In genomic region chr3:23937299-23937698, GRCm38 (mm10) we compare ENCODE assay signal across 14 mouse cellular contexts.
A peak's percentile ranks its signal among the peaks of the same experiment; 100 is the strongest.
DNase-seq lines count a peak whose midpoint lies in the region; ATAC-seq and TF ChIP-seq lines count a peak whose summit lies in the region.
"Had no signal": no experiment of that assay in that cellular context is flagged by ENCODE, and none has a peak within 500 bp of the region (broad histone marks: within the 10 kb centered on the region; RNA-seq: fewer than 3 reads in every experiment).

No protein-coding gene starts in this region.

- H3K4me2 ChIP-seq in heart, embryonic 16.5 days (ENCODE audit: low read depth, low read length): 0 out of 2 replicates have a peak overlapping the region, but pooled peaks have one; percentile 7
- no peak overlapping the region for H3K4me2 ChIP-seq in forebrain, embryonic 15.5 days (replicated peaks)
- H3K4me2 ChIP-seq: limb, embryonic 12.5 days; midbrain, embryonic 12.5 days had no signal

- TF ChIP-seq POLR2A in heart, adult 2 months (IDR thresholded peaks at IDR 0.05; ENCODE audit: insufficient read depth, low read depth, low read length): no peak
- TF ChIP-seq POLR2A in brain, embryonic 14.5 days (IDR thresholded peaks at IDR 0.05; ENCODE audit: borderline replicate concordance, extremely low read depth, insufficient read depth, insufficient read length, poor library complexity, severe bottlenecking): no peak

- no peaks in the 10 kb centered on the region for H3K4me1 ChIP-seq in heart, embryonic 16.5 days (ENCODE audit: control insufficient read depth, insufficient read depth, low read length)
- no peaks in the 10 kb centered on the region for H3K4me1 ChIP-seq in heart, adult 2 months (ENCODE audit: control insufficient read depth, insufficient read depth, low read length)
- no peaks in the 10 kb centered on the region for H3K4me1 ChIP-seq in forebrain, embryonic 15.5 days
- H3K4me1 ChIP-seq: limb, embryonic 12.5 days; midbrain, embryonic 12.5 days had no signal

- H3K36me3 ChIP-seq in heart, embryonic 16.5 days (ENCODE audit: control insufficient read depth, insufficient read depth): no peaks in the 10 kb centered on the region
- no peaks in the 10 kb centered on the region for H3K36me3 ChIP-seq in heart, adult 2 months (ENCODE audit: control insufficient read depth, insufficient read depth, low read length)
- no peaks in the 10 kb centered on the region for H3K36me3 ChIP-seq in forebrain, embryonic 15.5 days
- H3K36me3 ChIP-seq: limb, embryonic 12.5 days; midbrain, embryonic 12.5 days had no signal

- 60% methylated on average over 5 of the region's 5 CpGs for WGBS in heart, embryonic 16.5 days
- WGBS in heart, adult 2 months: 60% methylated on average over 5 of the region's 5 CpGs
- 33% methylated on average over 5 of the region's 5 CpGs for WGBS in forebrain, embryonic 15.5 days

- H3K27ac ChIP-seq in heart, embryonic 16.5 days (ENCODE audit: low read length): no peak overlapping the region
- no peak overlapping the region for H3K27ac ChIP-seq in heart, adult 2 months
- H3K27ac ChIP-seq in forebrain, embryonic 15.5 days (replicated peaks): no peak overlapping the region
- H3K27ac ChIP-seq: limb, embryonic 12.5 days; midbrain, embryonic 12.5 days had no signal

- no peak overlapping the region for H3K4me3 ChIP-seq in heart, embryonic 16.5 days (ENCODE audit: low read length)
- no peak overlapping the region for H3K4me3 ChIP-seq in heart, adult 2 months
- H3K4me3 ChIP-seq in forebrain, embryonic 15.5 days: no peak overlapping the region
- H3K4me3 ChIP-seq: limb, embryonic 12.5 days; midbrain, embryonic 12.5 days had no signal

- no peak overlapping the region for H3K9ac ChIP-seq in heart, embryonic 16.5 days (ENCODE audit: low read length)
- no peak overlapping the region for H3K9ac ChIP-seq in heart, adult 2 months (ENCODE audit: low read depth, low read length)
- no peak overlapping the region for H3K9ac ChIP-seq in forebrain, embryonic 15.5 days (replicated peaks)
- H3K9ac ChIP-seq: limb, embryonic 12.5 days; midbrain, embryonic 12.5 days had no signal

- H3K9me3 ChIP-seq in heart, embryonic 16.5 days (replicated peaks; ENCODE audit: control insufficient read depth, low read length): no peaks in the 10 kb centered on the region
- H3K9me3 ChIP-seq in forebrain, embryonic 15.5 days: no peaks in the 10 kb centered on the region
- H3K9me3 ChIP-seq: limb, embryonic 12.5 days; midbrain, embryonic 12.5 days had no signal

- H3K79me2 ChIP-seq in heart, adult 2 months (replicated peaks; ENCODE audit: control insufficient read depth, insufficient read depth, low read length): no peaks in the 10 kb centered on the region

- intact Hi-C loops in heart, adult 2 months (cut with DNase I): no loop called here

- no peak for ATAC-seq in heart, embryonic 16.5 days (replicated peaks; ENCODE audit: extremely low read depth, insufficient read depth, low FRiP score)
- peak; percentile 58 for ATAC-seq in forebrain, embryonic 15.5 days (replicated peaks)

- no peak for TF ChIP-seq EP300 in heart, adult 2 months (IDR thresholded peaks at IDR 0.05; ENCODE audit: insufficient read depth, low read depth, low read length)

- DNase-seq in heart, adult 2 months: no peak
- DNase-seq in brain, embryonic 14.5 days (ENCODE audit: low read depth): peak; percentile 84
- peak; percentile 14 for DNase-seq in kidney, postnatal 10 days
- DNase-seq in left cerebral cortex, adult 9 months (ENCODE audit: low spot score in 2 of 2): no peak
- no peak for DNase-seq in spleen, adult 12 weeks (ENCODE audit: low spot score)
- no peak for DNase-seq in spleen, postnatal 36 days (ENCODE audit: low spot score in 2 of 2)
- DNase-seq: adrenal gland, adult 8-10 months; cerebellum, postnatal 25 days; right cerebral cortex, postnatal 14 days; thymus, postnatal 36 days had no signal

- H3K27me3 ChIP-seq in heart, embryonic 16.5 days (ENCODE audit: control insufficient read depth, insufficient read depth, low read length): no peaks in the 10 kb centered on the region
- no peaks in the 10 kb centered on the region for H3K27me3 ChIP-seq in heart, adult 2 months (ENCODE audit: control insufficient read depth, insufficient read depth, low read length)
- H3K27me3 ChIP-seq in forebrain, embryonic 15.5 days: no peaks in the 10 kb centered on the region
- H3K27me3 ChIP-seq: limb, embryonic 12.5 days; midbrain, embryonic 12.5 days had no signal

- TF ChIP-seq CTCF in heart, adult 2 months (IDR thresholded peaks at IDR 0.05): no peak
- no peak for TF ChIP-seq CTCF in brain, embryonic 14.5 days (IDR thresholded peaks at IDR 0.05; ENCODE audit: borderline replicate concordance, extremely low read depth, insufficient read depth, insufficient read length)

Comparison
In these comparisons a context has a peak if more than half of its experiments do, and no peak if none do; other contexts are left out.
1. DNase-seq: peak in brain, embryonic 14.5 days (single experiment) and kidney, postnatal 10 days (single experiment); none in heart, adult 2 months (0 of 2), left cerebral cortex, adult 9 months (0 of 2), spleen, adult 12 weeks (single experiment) and spleen, postnatal 36 days (0 of 2).